Mouse (Mus musculus) liver, embryonic 14.5 days (tissue): Measurements from ENCODE around the gene Enpp4. TPM values are rescaled to one million over a fixed set of nuclear protein-coding genes. Genes with fewer than 3 reads are reported as not detected.

Experiments
- ATAC-seq: fragments of 200-750 bp; cut with Nextera tagmentation; 2 replicates; pipeline ENCODE4 v1.8.0; 2017; ENCODE audit warnings: moderate number of reproducible peaks, mild to moderate bottlenecking, moderate library complexity; ENCODE audit not compliant: insufficient read depth
- DNase-seq, 3 experiments: peaks; one replicate each; pipeline ENCODE4 v3.0.0-alpha.2; 2012 to 2013; ENCODE audit warnings: low read depth in 3 of 3, low spot score in 3 of 3
- H3K27ac ChIP-seq: fragments of 300-500 bp; sonication (generic); 2 replicates; pipeline ENCODE4 v1.5.1; 2014; ENCODE audit warnings: moderate library complexity, mild to moderate bottlenecking, control low read depth, inconsistent platforms
- H3K27me3 ChIP-seq: fragments of 300-500 bp; sonication (generic); 2 replicates; pipeline ENCODE4 v1.6.1; 2014; ENCODE audit warnings: mild to moderate bottlenecking, low read length, moderate library complexity; ENCODE audit not compliant: control insufficient read depth, insufficient read depth
- H3K36me3 ChIP-seq: fragments of 300-500 bp; sonication (generic); replicated peaks from 2 replicates; pipeline ENCODE4 v1.6.1; 2014; ENCODE audit warnings: low read depth; ENCODE audit not compliant: control insufficient read depth, insufficient read depth
- H3K4me1 ChIP-seq, 2 experiments: fragments of 200-500 bp in 1 of 2; fragments of 300-500 bp in 1 of 2; sonication (generic) in 1 of 2; replicated peaks; 2 replicates each; pipeline ENCODE4 v1.6.1; 2012 to 2014; ENCODE audit warnings: antibody characterized with exemption in 1 of 2, inconsistent platforms in 1 of 2, low read length in 1 of 2; ENCODE audit not compliant: control insufficient read depth in 2 of 2, insufficient read depth in 2 of 2
- H3K4me2 ChIP-seq: fragments of 300-500 bp; sonication (generic); 2 replicates; pipeline ENCODE4 v1.6.1; 2014; ENCODE audit warnings: low read depth, mild to moderate bottlenecking, control low read depth, moderate library complexity
- H3K4me3 ChIP-seq, 2 experiments: fragments of 200-500 bp in 1 of 2; fragments of 300-500 bp in 1 of 2; sonication (generic) in 1 of 2; 2 replicates each; pipeline ENCODE4 v1.5.1; 2012 to 2014; ENCODE audit warnings: low read depth in 2 of 2, low read length in 2 of 2, mild to moderate bottlenecking in 2 of 2, control low read depth in 1 of 2, inconsistent platforms in 1 of 2, moderate library complexity in 1 of 2; ENCODE audit not compliant: insufficient read depth in 1 of 2
- H3K9ac ChIP-seq: fragments of 300-500 bp; sonication (generic); replicated peaks from 2 replicates; pipeline ENCODE4 v1.6.1; 2014; ENCODE audit warnings: mild to moderate bottlenecking, control low read depth, moderate library complexity
- H3K9me3 ChIP-seq: fragments of 300-500 bp; sonication (generic); 2 replicates; pipeline ENCODE4 v1.6.1; 2016; ENCODE audit warnings: low read length, mixed read lengths; ENCODE audit not compliant: control insufficient read depth
- CTCF ChIP-seq: IDR thresholded peaks from 2 replicates; pipeline ENCODE4 v1.5.1; 2016; ENCODE audit warnings: antibody characterized with exemption, low read depth, control low read depth
- EP300 ChIP-seq: IDR thresholded peaks from 2 replicates; pipeline ENCODE4 v1.6.1; 2016; ENCODE audit warnings: antibody characterized with exemption, low read depth
- WGBS: fragments of 180-500 bp; shearing (Covaris S2); extraction: QIAGEN DNeasy Blood & Tissue Kit; methylation state at CpG from one replicate; pipeline ENCODE4 v1.1.7; 2014; ENCODE audit not compliant: insufficient replicate concordance; 5-methylcytosine and 5-hydroxymethylcytosine counted together
- polyA plus RNA-seq, 2 experiments: library from polyadenylated mRNA; depleted of rRNA in 1 of 2; stranded (reverse) in 1 of 2; unstranded in 1 of 2; fragments of >200 nt; fragmentation: Nextera tagmentation in 1 of 2; extraction: Ambion mirVana in 1 of 2; gene quantifications; 2 replicates each; pipeline versions ENCODE4 v1.2.1 to v1.2.3; 2012 to 2014

Gene Enpp4
- polyA plus RNA-seq, 2 experiments = 2.7 to 3.8 TPM

DNA sequence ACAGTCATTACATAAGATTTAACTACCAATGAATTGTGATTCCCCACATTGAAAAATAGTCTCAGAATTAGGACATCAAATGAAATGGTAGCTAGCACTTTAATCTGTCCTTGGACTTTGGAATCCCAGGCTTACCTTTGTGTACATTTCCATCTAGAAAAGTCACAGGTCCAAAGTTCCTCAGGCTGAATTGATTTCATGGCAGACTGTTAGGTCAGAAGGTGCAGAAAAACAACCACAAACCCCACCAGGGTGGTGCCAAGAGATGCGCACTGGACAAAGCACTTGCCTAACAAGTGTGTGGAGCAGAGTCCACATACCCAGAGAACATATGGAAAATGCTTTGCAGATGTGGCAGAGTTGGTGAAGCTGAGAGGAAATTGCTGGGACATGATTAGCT lies 48.5 kb downstream of the Enpp4 start:
- peaks cover 0 to 9% of the 10 kb centered on the region in 2 experiments; a peak in 2 of 4 replicates for H3K4me1 ChIP-seq
- no peak overlapping the region for H3K27ac ChIP-seq
- H3K4me2 ChIP-seq = no peak overlapping the region
- peak in 1 of 3 experiments; percentile 16 for DNase-seq
- no peak overlapping the region for H3K4me3 ChIP-seq
- TF ChIP-seq EP300 = no peak
- no peak for TF ChIP-seq CTCF
- no peaks in the 10 kb centered on the region for H3K36me3 ChIP-seq
- 69% methylated on average over 1 of the region's 1 CpGs for WGBS
- no peak overlapping the region for H3K9ac ChIP-seq
- ATAC-seq = no peak; the same call in 1 of the 2 replicates
- no peaks in the 10 kb centered on the region for H3K9me3 ChIP-seq
- H3K27me3 ChIP-seq = no peaks in the 10 kb centered on the region

DNA sequence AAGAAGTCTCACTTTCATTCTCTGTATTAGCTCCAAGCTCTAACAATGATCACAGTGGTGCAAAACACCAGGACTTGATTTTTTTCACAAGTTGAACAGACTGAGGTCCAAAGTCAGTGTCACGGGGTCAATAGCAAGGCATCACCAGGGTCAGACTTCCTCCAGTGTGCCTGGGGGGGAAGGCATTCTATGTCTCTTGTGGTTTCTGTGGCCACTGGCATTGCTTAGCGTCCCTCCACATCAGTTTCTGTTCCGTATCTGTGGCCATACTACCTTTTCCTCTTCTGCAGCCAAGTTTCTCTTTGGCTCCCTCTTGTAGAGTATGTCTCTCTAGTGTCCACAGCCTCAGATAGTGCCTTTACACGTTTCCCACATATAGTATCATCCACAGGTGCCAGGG lies 52.2 kb downstream of the Enpp4 start:
- no peak overlapping the region for H3K9ac ChIP-seq
- WGBS = 11% methylated on average over 4 of the region's 4 CpGs
- TF ChIP-seq CTCF (no peak), EP300 (no peak)
- no peak overlapping the region for H3K27ac ChIP-seq
- H3K36me3 ChIP-seq = no peaks in the 10 kb centered on the region
- no peak for DNase-seq
- ATAC-seq = no peak
- H3K4me1 ChIP-seq = peaks cover 0 to 9% of the 10 kb centered on the region in 2 experiments; a peak in 2 of 4 replicates
- H3K9me3 ChIP-seq = no peaks in the 10 kb centered on the region
- no peak overlapping the region for H3K4me3 ChIP-seq
- no peak overlapping the region for H3K4me2 ChIP-seq
- no peaks in the 10 kb centered on the region for H3K27me3 ChIP-seq

Other genes with a start within 250 kb of the Enpp4 start
- 3.5 and 4.1 TPM in 2 replicates for gene Enpp5, start 27.0 kb downstream of the Enpp4 start, polyA plus RNA-seq (2012; rRNA removed)
- gene Enpp5, start 27.0 kb downstream of the Enpp4 start, polyA plus RNA-seq (2014; fragmentation: Nextera tagmentation; extraction: Ambion mirVana) = 3.3 and 3.8 TPM in 2 replicates
- 0.24 and 0.31 TPM in 2 replicates for gene Clic5, start 82.8 kb upstream of the Enpp4 start, polyA plus RNA-seq (2012; rRNA removed)
- 0.24 and 0.42 TPM in 2 replicates for gene Clic5, start 82.8 kb upstream of the Enpp4 start, polyA plus RNA-seq (2014; fragmentation: Nextera tagmentation; extraction: Ambion mirVana)